Mouse (Mus musculus): ENCODE data around the gene Icam4. TPM values are rescaled to one million over a fixed set of nuclear protein-coding genes. Genes with fewer than 3 reads are reported as not detected.

Gene Icam4
- polyA plus RNA-seq, 1 experiment from 2014 or later = 5.6 TPM

DNA sequence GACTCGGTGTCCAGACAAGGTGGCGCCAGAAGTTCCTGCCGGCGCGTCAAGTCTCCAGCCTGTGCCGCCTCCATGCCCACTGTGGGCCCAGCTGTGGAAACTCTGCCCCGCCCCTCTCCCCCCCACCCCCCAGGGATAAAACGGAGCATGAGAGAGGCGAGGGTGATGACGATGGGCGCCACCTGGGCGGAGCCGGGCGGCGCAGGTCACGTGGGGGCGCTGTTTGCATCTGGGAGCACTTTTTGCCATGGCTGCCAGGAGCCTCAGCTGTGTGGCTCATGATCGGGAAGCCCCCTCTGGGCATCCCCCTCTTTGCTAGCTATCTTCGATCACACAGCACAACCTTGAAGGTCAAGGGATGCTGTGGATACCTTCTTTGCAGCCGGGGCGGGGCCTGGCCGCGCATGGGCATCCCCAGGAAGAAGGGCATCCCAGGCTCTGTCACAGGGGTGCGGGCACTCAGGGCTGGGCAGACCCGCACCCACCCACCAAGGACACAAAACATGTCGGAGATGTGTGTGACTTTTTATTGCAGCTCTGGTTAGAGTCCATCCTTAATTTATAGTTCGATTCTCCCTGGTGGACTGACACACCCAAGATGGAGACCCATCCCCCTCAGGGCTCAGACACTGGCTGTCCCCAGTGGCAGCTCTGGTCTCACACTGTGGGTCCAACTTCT lies 38.0 kb downstream of the Icam4 start, which contains the start of gene Zglp1:
TSS of gene Zglp1 (minus strand) at position 88 of the 679 bp plus-strand sequence.
- WGBS = 85% methylated on average over 27 of the region's 27 CpGs
- no peak for DNase-seq (ENCODE audit: low spot score)
- no peak within 1 kb of the TSS for H3K4me2 ChIP-seq (ENCODE audit: low read depth, low read length)
- no peaks in the 10 kb centered on the region for H3K9me3 ChIP-seq (replicated peaks; ENCODE audit: control insufficient read depth, low read length)
- no peaks in the 10 kb centered on the region; the same call in none of the 2 replicates for H3K36me3 ChIP-seq (replicated peaks; ENCODE audit: control insufficient read depth, insufficient read depth, low read depth, low read length)
- no peak for ATAC-seq (replicated peaks; ENCODE audit: insufficient number of reproducible peaks, low FRiP score, low TSS enrichment, low read depth)
- no peak within 1 kb of the TSS for H3K4me3 ChIP-seq (ENCODE audit: low read depth, low read length)
- H3K27me3 ChIP-seq (ENCODE audit: control insufficient read depth, insufficient read depth, low read length) = no peaks in the 10 kb centered on the region
- no peaks in the 10 kb centered on the region for H3K4me1 ChIP-seq (ENCODE audit: control insufficient read depth, insufficient read depth, low read length)
- no peak within 1 kb of the TSS for H3K9ac ChIP-seq (replicated peaks; ENCODE audit: low read length)
- H3K27ac ChIP-seq (replicated peaks; ENCODE audit: low read depth, low read length) = no peak within 1 kb of the TSS

DNA sequence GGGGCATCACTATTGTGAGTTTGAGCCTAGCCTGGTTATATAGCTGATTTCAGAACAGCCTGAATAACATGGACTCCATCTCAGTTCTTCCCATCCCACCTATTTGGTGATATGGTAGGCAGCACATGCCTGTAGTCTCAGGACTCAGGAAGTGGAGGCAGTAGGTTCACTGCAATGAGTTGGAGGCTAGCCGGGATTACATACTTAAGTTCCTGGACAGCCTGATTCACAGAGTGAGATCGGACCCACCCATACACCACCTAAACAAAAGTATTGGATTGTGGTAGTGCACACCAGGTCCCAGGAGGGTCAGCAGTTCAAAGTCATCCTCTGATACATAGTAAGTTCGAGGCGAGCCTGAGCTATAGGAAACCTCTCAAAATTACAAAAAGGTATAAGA lies 43.5 kb downstream of the Icam4 start:
- ATAC-seq (replicated peaks; ENCODE audit: insufficient number of reproducible peaks, low FRiP score, low TSS enrichment, low read depth) (no peak), DNase-seq (ENCODE audit: low spot score) (peak; percentile 5)
- Histone ChIP-seq H3K4me2 (ENCODE audit: low read depth, low read length) (peak overlapping the region; percentile 89), H3K4me3 (ENCODE audit: low read depth, low read length) (peak overlapping the region; percentile 84), H3K9ac (replicated peaks; ENCODE audit: low read length) (peak overlapping the region; percentile 92), H3K36me3 (replicated peaks; ENCODE audit: control insufficient read depth, insufficient read depth, low read depth, low read length) (peaks cover 10% of the 10 kb centered on the region), H3K9me3 (replicated peaks; ENCODE audit: control insufficient read depth, low read length) (no peaks in the 10 kb centered on the region), H3K4me1 (ENCODE audit: control insufficient read depth, insufficient read depth, low read length) (no peaks in the 10 kb centered on the region), H3K27ac (replicated peaks; ENCODE audit: low read depth, low read length) (no peak overlapping the region), H3K27me3 (ENCODE audit: control insufficient read depth, insufficient read depth, low read length) (no peaks in the 10 kb centered on the region)
- WGBS = 16% methylated on average over 4 of the region's 4 CpGs

DNA sequence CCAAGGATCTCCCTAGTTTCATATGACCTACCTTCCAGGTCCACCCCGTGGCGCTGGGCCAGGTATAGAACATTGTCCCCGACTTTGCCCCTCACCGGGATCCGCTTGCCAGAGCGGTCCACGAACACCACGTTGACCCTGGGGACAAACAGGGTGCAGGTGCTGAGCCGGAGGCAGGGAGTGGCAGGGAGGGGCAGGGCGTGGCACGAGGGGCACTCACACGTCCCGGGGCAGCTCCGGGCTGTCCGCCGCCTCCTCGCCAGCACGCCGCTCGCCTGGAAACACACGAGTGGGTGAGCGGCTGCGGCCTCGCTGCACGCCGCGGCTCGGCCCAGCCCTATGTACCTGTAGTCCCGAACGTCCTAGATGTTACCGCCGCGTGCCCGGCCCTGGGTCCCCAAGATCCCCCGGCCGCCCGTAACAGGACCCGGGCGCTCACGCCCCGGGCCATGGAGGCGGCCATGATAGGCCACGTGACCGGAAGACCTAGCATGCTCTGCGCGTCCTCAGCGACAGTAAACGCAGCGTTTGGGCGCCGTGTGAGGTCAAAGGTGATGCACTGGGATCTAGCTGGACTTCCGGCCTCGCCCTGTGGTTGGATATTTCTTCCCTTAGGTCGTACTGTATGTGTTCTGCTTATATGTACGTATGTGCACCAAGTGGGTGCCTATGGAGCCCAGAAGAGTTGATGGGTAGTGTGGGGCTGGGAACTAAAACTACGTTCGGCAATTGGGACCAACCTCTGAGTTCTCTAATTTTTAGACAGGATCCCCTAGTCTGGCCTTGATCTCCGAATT lies 44.1 kb downstream of the Icam4 start, which contains the start of the genes Gm49373 and Fdx1l:
TSS of gene Gm49373 (minus strand) at position 53 of the 797 bp plus-strand sequence.
TSS of gene Fdx1l (minus strand) at position 571 of the 797 bp plus-strand sequence.
- Histone ChIP-seq H3K36me3 (replicated peaks; ENCODE audit: control insufficient read depth, insufficient read depth, low read depth, low read length) (peaks cover 10% of the 10 kb centered on the region), H3K27me3 (ENCODE audit: control insufficient read depth, insufficient read depth, low read length) (no peaks in the 10 kb centered on the region), H3K4me2 (ENCODE audit: low read depth, low read length) (peak within 1 kb of the TSS; percentile 89), H3K4me3 (ENCODE audit: low read depth, low read length) (peak within 1 kb of the TSS; percentile 84), H3K9ac (replicated peaks; ENCODE audit: low read length) (peak within 1 kb of the TSS; percentile 92), H3K4me1 (ENCODE audit: control insufficient read depth, insufficient read depth, low read length) (no peaks in the 10 kb centered on the region), H3K9me3 (replicated peaks; ENCODE audit: control insufficient read depth, low read length) (no peaks in the 10 kb centered on the region), H3K27ac (replicated peaks; ENCODE audit: low read depth, low read length) (0 out of 2 replicates have a peak within 1 kb of the TSS, but pooled peaks have one; percentile 7)
- ATAC-seq (replicated peaks; ENCODE audit: insufficient number of reproducible peaks, low FRiP score, low TSS enrichment, low read depth) (peak; percentile 90), DNase-seq (ENCODE audit: low spot score) (peak; percentile 92)
- 2% methylated on average over 58 of the region's 58 CpGs for WGBS

DNA sequence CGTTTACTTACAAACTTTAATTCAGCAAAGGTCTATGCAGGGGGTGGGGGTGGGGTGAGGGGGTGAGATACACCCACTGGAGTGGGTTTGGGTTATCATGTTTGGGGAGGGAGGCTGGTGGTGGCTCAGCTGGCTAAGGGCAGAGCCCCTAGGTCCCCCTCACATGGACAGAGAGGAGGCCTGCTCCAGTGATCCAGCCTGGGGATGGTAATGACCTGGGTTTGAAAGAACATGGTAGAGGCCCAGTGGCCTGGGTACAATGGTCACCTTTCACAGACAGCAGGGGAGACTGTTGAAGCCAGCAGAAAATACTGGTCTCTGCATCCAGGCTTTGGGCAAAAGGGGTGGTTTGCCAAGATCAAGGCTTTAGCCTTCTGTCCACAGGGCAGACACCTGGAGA lies 45.0 kb downstream of the Icam4 start:
- Histone ChIP-seq H3K36me3 (replicated peaks; ENCODE audit: control insufficient read depth, insufficient read depth, low read depth, low read length) (peaks cover 16% of the 10 kb centered on the region), H3K4me3 (ENCODE audit: low read depth, low read length) (no peak overlapping the region), H3K27ac (replicated peaks; ENCODE audit: low read depth, low read length) (no peak overlapping the region), H3K4me1 (ENCODE audit: control insufficient read depth, insufficient read depth, low read length) (no peaks in the 10 kb centered on the region), H3K27me3 (ENCODE audit: control insufficient read depth, insufficient read depth, low read length) (no peaks in the 10 kb centered on the region), H3K4me2 (ENCODE audit: low read depth, low read length) (no peak overlapping the region), H3K9ac (replicated peaks; ENCODE audit: low read length) (no peak overlapping the region), H3K9me3 (replicated peaks; ENCODE audit: control insufficient read depth, low read length) (no peaks in the 10 kb centered on the region)
- DNase-seq (ENCODE audit: low spot score) = no peak
- 94% methylated on average over 1 of the region's 1 CpGs for WGBS
- no peak for ATAC-seq (replicated peaks; ENCODE audit: insufficient number of reproducible peaks, low FRiP score, low TSS enrichment, low read depth)

DNA sequence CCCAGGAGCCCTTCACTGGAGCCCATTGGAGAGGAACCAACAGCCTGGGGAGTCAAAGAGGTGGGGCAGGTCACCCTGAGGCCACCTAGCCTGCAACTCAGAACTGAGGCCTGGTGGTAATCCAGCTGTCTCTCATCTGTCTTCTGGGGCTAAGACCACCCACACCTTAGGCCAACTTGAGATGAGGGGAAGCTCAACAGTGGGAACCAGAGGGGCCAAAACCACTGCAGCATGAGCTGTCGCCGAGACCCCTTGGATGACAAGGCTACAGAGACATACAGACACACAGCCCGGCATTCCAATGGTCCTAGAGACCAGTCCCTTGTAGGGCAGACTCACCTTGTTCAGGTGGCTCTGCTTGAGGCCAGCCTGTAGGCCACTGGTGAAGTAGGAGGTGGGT lies 46.5 kb downstream of the Icam4 start:
- WGBS = 86% methylated on average over 3 of the region's 3 CpGs
- Histone ChIP-seq H3K4me3 (ENCODE audit: low read depth, low read length) (no peak overlapping the region), H3K27ac (replicated peaks; ENCODE audit: low read depth, low read length) (no peak overlapping the region), H3K27me3 (ENCODE audit: control insufficient read depth, insufficient read depth, low read length) (no peaks in the 10 kb centered on the region), H3K4me1 (ENCODE audit: control insufficient read depth, insufficient read depth, low read length) (no peaks in the 10 kb centered on the region), H3K4me2 (ENCODE audit: low read depth, low read length) (no peak overlapping the region), H3K36me3 (replicated peaks; ENCODE audit: control insufficient read depth, insufficient read depth, low read depth, low read length) (peaks cover 29% of the 10 kb centered on the region), H3K9me3 (replicated peaks; ENCODE audit: control insufficient read depth, low read length) (no peaks in the 10 kb centered on the region), H3K9ac (replicated peaks; ENCODE audit: low read length) (no peak overlapping the region)
- ATAC-seq (replicated peaks; ENCODE audit: insufficient number of reproducible peaks, low FRiP score, low TSS enrichment, low read depth) = no peak
- no peak for DNase-seq (ENCODE audit: low spot score)

MicroRNA genes within 50 kb of the gene (microRNA counts, 519-probe panel; counts per million panel counts)
- 3,678 counts per million, percentile 54 among the panel's probes with 10 or more counts for microRNA mmu-miR-1900

Small RNAs within 50 kb of the gene (microRNA-seq; reads per million reads assigned to microRNA genes)
- gene Mir1900 (ENCODE audit: borderline number of aligned reads) (not detected), gene Mir7082 (ENCODE audit: borderline number of aligned reads) (not detected)

Other genes with a start within 250 kb of the Icam4 start
- 0.14 and 0.21 TPM in 2 replicates for gene Col5a3, start 214.3 kb upstream of the Icam4 start, polyA plus RNA-seq (2014; fragmentation: Nextera tagmentation; extraction: Ambion mirVana)
- not detected in 2 replicates for gene Rdh8, start 210.9 kb upstream of the Icam4 start, polyA plus RNA-seq (2014; fragmentation: Nextera tagmentation; extraction: Ambion mirVana)
- 0.64 and 1.1 TPM in 2 replicates for gene A230050P20Rik, start 160.7 kb upstream of the Icam4 start, polyA plus RNA-seq (2014; fragmentation: Nextera tagmentation; extraction: Ambion mirVana)
- gene Angptl6, start 149.6 kb upstream of the Icam4 start, polyA plus RNA-seq (2014; fragmentation: Nextera tagmentation; extraction: Ambion mirVana) = 1.6 and 3.2 TPM in 2 replicates
- gene Ppan, start 141.2 kb upstream of the Icam4 start, polyA plus RNA-seq (2014; fragmentation: Nextera tagmentation; extraction: Ambion mirVana) = 64.3 and 65.0 TPM in 2 replicates
- 352 TPM in 2 replicates for gene Eif3g, start 130.8 kb upstream of the Icam4 start, polyA plus RNA-seq (2014; fragmentation: Nextera tagmentation; extraction: Ambion mirVana)
- 82.0 and 88.1 TPM in 2 replicates for gene Dnmt1, start 69.5 kb upstream of the Icam4 start, polyA plus RNA-seq (2014; fragmentation: Nextera tagmentation; extraction: Ambion mirVana)
- gene S1pr2, start 52.6 kb upstream of the Icam4 start, polyA plus RNA-seq (2014; fragmentation: Nextera tagmentation; extraction: Ambion mirVana) = 37.5 and 43.6 TPM in 2 replicates
- 139 and 147 TPM in 2 replicates for gene Mrpl4, start 26.6 kb upstream of the Icam4 start, polyA plus RNA-seq (2014; fragmentation: Nextera tagmentation; extraction: Ambion mirVana)
- 4.5 and 5.8 TPM in 2 replicates for gene Icam1, start 13.4 kb upstream of the Icam4 start, polyA plus RNA-seq (2014; fragmentation: Nextera tagmentation; extraction: Ambion mirVana)
- gene Icam5, start 2.7 kb downstream of the Icam4 start, polyA plus RNA-seq (2014; fragmentation: Nextera tagmentation; extraction: Ambion mirVana) = not detected in 2 replicates
- gene Zglp1, start 37.7 kb downstream of the Icam4 start, polyA plus RNA-seq (2014; fragmentation: Nextera tagmentation; extraction: Ambion mirVana) = 0.80 and 2.2 TPM in 2 replicates
- gene Gm49373, start 43.7 kb downstream of the Icam4 start, polyA plus RNA-seq (2014; fragmentation: Nextera tagmentation; extraction: Ambion mirVana) = 0.36 and 0.58 TPM in 2 replicates
- gene Fdx1l, start 44.2 kb downstream of the Icam4 start, polyA plus RNA-seq (2014; fragmentation: Nextera tagmentation; extraction: Ambion mirVana) = 44.7 and 52.1 TPM in 2 replicates
- 2.0 and 2.3 TPM in 2 replicates for gene Gm38431, start 62.6 kb downstream of the Icam4 start, polyA plus RNA-seq (2014; fragmentation: Nextera tagmentation; extraction: Ambion mirVana)
- 63.1 and 70.3 TPM in 2 replicates for gene Raver1, start 62.6 kb downstream of the Icam4 start, polyA plus RNA-seq (2014; fragmentation: Nextera tagmentation; extraction: Ambion mirVana)
- gene Tyk2, start 101.9 kb downstream of the Icam4 start, polyA plus RNA-seq (2014; fragmentation: Nextera tagmentation; extraction: Ambion mirVana) = 5.4 and 7.1 TPM in 2 replicates
- 371 and 374 TPM in 2 replicates for gene Cdc37, start 120.6 kb downstream of the Icam4 start, polyA plus RNA-seq (2014; fragmentation: Nextera tagmentation; extraction: Ambion mirVana)
- gene Pde4a, start 136.3 kb downstream of the Icam4 start, polyA plus RNA-seq (2014; fragmentation: Nextera tagmentation; extraction: Ambion mirVana) = 3.8 and 4.7 TPM in 2 replicates
- 23.2 and 27.1 TPM in 2 replicates for gene Keap1, start 210.0 kb downstream of the Icam4 start, polyA plus RNA-seq (2014; fragmentation: Nextera tagmentation; extraction: Ambion mirVana)
- gene S1pr5, start 219.1 kb downstream of the Icam4 start, polyA plus RNA-seq (2014; fragmentation: Nextera tagmentation; extraction: Ambion mirVana) = 0.08 and 0.21 TPM in 2 replicates
- 28.5 and 31.1 TPM in 2 replicates for gene Atg4d, start 235.9 kb downstream of the Icam4 start, polyA plus RNA-seq (2014; fragmentation: Nextera tagmentation; extraction: Ambion mirVana)

All from embryonic facial prominence, embryonic 11.5 days (tissue).